20 mouse cellular contexts compared by ENCODE assay signal in genomic region chr17:5095741-5096140, GRCm38 (mm10).
DNase-seq lines count a peak whose midpoint lies in the region; ATAC-seq lines count a peak whose summit lies in the region.
"Had no signal": no experiment of that assay in that cellular context is flagged by ENCODE, and none has a peak within 500 bp of the region (broad histone marks: within the 10 kb centered on the region; RNA-seq: fewer than 3 reads in every experiment).

No protein-coding gene starts in this region.

- H3K36me3 ChIP-seq in forebrain, embryonic 11.5 days (ENCODE audit: control insufficient read depth, insufficient read depth, low read length): no peaks in the 10 kb centered on the region
- peaks cover 26% of the 10 kb centered on the region for H3K36me3 ChIP-seq in forebrain, embryonic 10.5 days (replicated peaks)
- H3K36me3 ChIP-seq in kidney, embryonic 15.5 days: peaks cover 10% of the 10 kb centered on the region; the same call in 1 of the 2 replicates
- H3K36me3 ChIP-seq in liver, embryonic 13.5 days: no peaks in the 10 kb centered on the region; the same call in 1 of the 2 replicates
- H3K36me3 ChIP-seq in liver, embryonic 11.5 days (ENCODE audit: control insufficient read depth, insufficient read depth, low read length): no peaks in the 10 kb centered on the region; the same call in 1 of the 2 replicates
- no peaks in the 10 kb centered on the region for H3K36me3 ChIP-seq in stomach, embryonic 16.5 days (ENCODE audit: control insufficient read depth, insufficient read depth, low read length)
- H3K36me3 ChIP-seq: embryonic facial prominence, embryonic 12.5 days had no signal

- no peak overlapping the region for H3K4me3 ChIP-seq in forebrain, embryonic 11.5 days (ENCODE audit: low read depth, low read length)
- no peak overlapping the region for H3K4me3 ChIP-seq in forebrain, embryonic 10.5 days
- H3K4me3 ChIP-seq in kidney, embryonic 15.5 days (replicated peaks): no peak overlapping the region
- no peak overlapping the region for H3K4me3 ChIP-seq in liver, embryonic 13.5 days (replicated peaks)
- no peak overlapping the region for H3K4me3 ChIP-seq in liver, embryonic 11.5 days (ENCODE audit: low read depth, low read length)
- no peak overlapping the region for H3K4me3 ChIP-seq in stomach, embryonic 16.5 days (replicated peaks; ENCODE audit: low read length)
- H3K4me3 ChIP-seq: embryonic facial prominence, embryonic 12.5 days; heart, embryonic 10.5 days; hindbrain, embryonic 12.5 days had no signal

- no peak overlapping the region for H3K27ac ChIP-seq in forebrain, embryonic 11.5 days (ENCODE audit: low read depth, low read length)
- no peak overlapping the region for H3K27ac ChIP-seq in forebrain, embryonic 10.5 days
- H3K27ac ChIP-seq in kidney, embryonic 15.5 days: peak overlapping the region; percentile 9; the same call in 1 of the 2 replicates
- peak overlapping the region; percentile 97; the same call in 1 of the 2 replicates for H3K27ac ChIP-seq in liver, embryonic 13.5 days
- H3K27ac ChIP-seq in liver, embryonic 11.5 days (ENCODE audit: low read depth, low read length): no peak overlapping the region
- peak overlapping the region; percentile 31; the same call in 1 of the 2 replicates for H3K27ac ChIP-seq in stomach, embryonic 16.5 days (ENCODE audit: low read length)
- H3K27ac ChIP-seq: embryonic facial prominence, embryonic 12.5 days; heart, embryonic 10.5 days; hindbrain, embryonic 12.5 days had no signal

- peaks cover 3% of the 10 kb centered on the region; the same call in 1 of the 2 replicates for H3K4me1 ChIP-seq in forebrain, embryonic 11.5 days (replicated peaks; ENCODE audit: control insufficient read depth, insufficient read depth, low read length)
- peaks cover 66% of the 10 kb centered on the region for H3K4me1 ChIP-seq in forebrain, embryonic 10.5 days
- peaks cover 52% of the 10 kb centered on the region for H3K4me1 ChIP-seq in kidney, embryonic 15.5 days
- H3K4me1 ChIP-seq in liver, embryonic 13.5 days (replicated peaks): peaks cover 95% of the 10 kb centered on the region
- H3K4me1 ChIP-seq in liver, embryonic 11.5 days (replicated peaks; ENCODE audit: control insufficient read depth, insufficient read depth, low read length): peaks cover 56% of the 10 kb centered on the region
- H3K4me1 ChIP-seq in stomach, embryonic 16.5 days (ENCODE audit: control insufficient read depth, insufficient read depth, low read length): peaks cover 38% of the 10 kb centered on the region

- H3K27me3 ChIP-seq in forebrain, embryonic 11.5 days (ENCODE audit: control insufficient read depth, insufficient read depth, low read length): no peaks in the 10 kb centered on the region
- no peaks in the 10 kb centered on the region for H3K27me3 ChIP-seq in forebrain, embryonic 10.5 days (ENCODE audit: poor library complexity, severe bottlenecking)
- H3K27me3 ChIP-seq in kidney, embryonic 15.5 days: no peaks in the 10 kb centered on the region
- H3K27me3 ChIP-seq in liver, embryonic 13.5 days: no peaks in the 10 kb centered on the region
- H3K27me3 ChIP-seq in liver, embryonic 11.5 days (replicated peaks; ENCODE audit: control insufficient read depth, insufficient read depth, low read length): no peaks in the 10 kb centered on the region
- no peaks in the 10 kb centered on the region for H3K27me3 ChIP-seq in stomach, embryonic 16.5 days (ENCODE audit: control insufficient read depth, insufficient read depth, low read length)
- H3K27me3 ChIP-seq: embryonic facial prominence, embryonic 12.5 days; hindbrain, embryonic 12.5 days had no signal

- no peaks in the 10 kb centered on the region for H3K9me3 ChIP-seq in forebrain, embryonic 11.5 days (ENCODE audit: control insufficient read depth, low read length)
- H3K9me3 ChIP-seq in forebrain, embryonic 10.5 days: no peaks in the 10 kb centered on the region
- H3K9me3 ChIP-seq in kidney, embryonic 15.5 days (replicated peaks): no peaks in the 10 kb centered on the region
- H3K9me3 ChIP-seq in liver, embryonic 13.5 days (replicated peaks): no peaks in the 10 kb centered on the region
- no peaks in the 10 kb centered on the region for H3K9me3 ChIP-seq in liver, embryonic 11.5 days (ENCODE audit: control insufficient read depth, low read length)
- H3K9me3 ChIP-seq in stomach, embryonic 16.5 days (replicated peaks; ENCODE audit: control insufficient read depth, low read length): no peaks in the 10 kb centered on the region
- H3K9me3 ChIP-seq: embryonic facial prominence, embryonic 12.5 days; heart, embryonic 10.5 days; hindbrain, embryonic 12.5 days had no signal

- no peak overlapping the region for H3K4me2 ChIP-seq in forebrain, embryonic 11.5 days (ENCODE audit: low read depth, low read length, severe bottlenecking)
- H3K4me2 ChIP-seq in kidney, embryonic 15.5 days: no peak overlapping the region
- H3K4me2 ChIP-seq in liver, embryonic 13.5 days: no peak overlapping the region
- H3K4me2 ChIP-seq in liver, embryonic 11.5 days: no peak overlapping the region
- no peak overlapping the region for H3K4me2 ChIP-seq in stomach, embryonic 16.5 days (ENCODE audit: low read depth, low read length)
- H3K4me2 ChIP-seq: embryonic facial prominence, embryonic 12.5 days; hindbrain, embryonic 12.5 days had no signal

- WGBS in forebrain, embryonic 11.5 days: 89% methylated on average over 13 of the region's 13 CpGs
- 91% methylated on average over 13 of the region's 13 CpGs for WGBS in forebrain, embryonic 10.5 days
- WGBS in kidney, embryonic 15.5 days: 83% methylated on average over 13 of the region's 13 CpGs
- WGBS in liver, embryonic 13.5 days (ENCODE audit: insufficient replicate concordance): 83% methylated on average over 13 of the region's 13 CpGs
- WGBS in liver, embryonic 11.5 days: 90% methylated on average over 13 of the region's 13 CpGs
- 74% methylated on average over 13 of the region's 13 CpGs for WGBS in stomach, embryonic 16.5 days

- no peak overlapping the region for H3K9ac ChIP-seq in forebrain, embryonic 11.5 days (ENCODE audit: low read length)
- H3K9ac ChIP-seq in kidney, embryonic 15.5 days: no peak overlapping the region
- H3K9ac ChIP-seq in liver, embryonic 13.5 days: no peak overlapping the region
- H3K9ac ChIP-seq in liver, embryonic 11.5 days (ENCODE audit: low read depth, low read length): no peak overlapping the region
- no peak overlapping the region for H3K9ac ChIP-seq in stomach, embryonic 16.5 days (ENCODE audit: low read length)
- H3K9ac ChIP-seq: embryonic facial prominence, embryonic 12.5 days; hindbrain, embryonic 12.5 days had no signal

- DNase-seq in forebrain, embryonic 11.5 days (ENCODE audit: low spot score): peak; percentile 42
- DNase-seq in forebrain, embryonic 10.5 days (ENCODE audit: extremely low spot score, low spot score): no peak
- DNase-seq in kidney, postnatal 4 days: no peak
- DNase-seq in liver, embryonic 13.5 days: no peak
- DNase-seq in liver, embryonic 11.5 days (ENCODE audit: low spot score): no peak
- DNase-seq: adrenal gland, postnatal 10 days; cerebellum, adult 11 months; cerebellum, adult 8-10 months; cerebellum, postnatal 14 days; embryo, embryonic 11 days; gastrocnemius, postnatal 10 days; heart, adult 18-20 months; heart, postnatal 10 days; heart, postnatal 4 days had no signal

- ATAC-seq in forebrain, embryonic 11.5 days (replicated peaks; ENCODE audit: low FRiP score): no peak
- no peak for ATAC-seq in kidney, embryonic 15.5 days (replicated peaks; ENCODE audit: low FRiP score)
- ATAC-seq in liver, embryonic 13.5 days (ENCODE audit: low read depth): no peak
- ATAC-seq in liver, embryonic 11.5 days (replicated peaks; ENCODE audit: low FRiP score): no peak
- no peak; the same call in 1 of the 2 replicates for ATAC-seq in stomach, embryonic 16.5 days (ENCODE audit: insufficient read depth, low FRiP score)
- ATAC-seq: forebrain, embryonic 14.5 days had no signal

Comparison
In these comparisons a context has a peak if more than half of its experiments do, and no peak if none do; other contexts are left out.
1. H3K27ac ChIP-seq: peak in kidney, embryonic 15.5 days (single experiment), liver, embryonic 13.5 days (single experiment) and stomach, embryonic 16.5 days (single experiment); none in forebrain, embryonic 11.5 days (single experiment), forebrain, embryonic 10.5 days (single experiment) and liver, embryonic 11.5 days (single experiment).